25 mouse cellular contexts compared by ENCODE assay signal in genomic region chr11:22949101-22949500, GRCm38 (mm10). TPM values are rescaled to one million over a fixed set of nuclear protein-coding genes. Genes with fewer than 3 reads are reported as not detected.
A peak's percentile ranks its signal among the peaks of the same experiment; 100 is the strongest.
DNase-seq lines count a peak whose midpoint lies in the region; TF ChIP-seq lines count a peak whose summit lies in the region.
"Had no signal": no experiment of that assay in that cellular context is flagged by ENCODE, and none has a peak within 500 bp of the region (broad histone marks: within the 10 kb centered on the region; RNA-seq: fewer than 3 reads in every experiment).

No protein-coding gene starts in this region.

- no peak overlapping the region for H3K9ac ChIP-seq in heart, adult 2 months (ENCODE audit: low read depth, low read length)
- H3K9ac ChIP-seq: embryonic facial prominence, embryonic 13.5 days; heart, embryonic 12.5 days; hindbrain, embryonic 14.5 days; liver, postnatal 0 days; neural tube, embryonic 12.5 days had no signal

- peak; percentile 60 for DNase-seq in heart, embryonic 10.5 days (ENCODE audit: low spot score)
- no peak for DNase-seq in heart, adult 2 months
- DNase-seq in NIH3T3 (ENCODE audit: low read depth): peak; percentile 32
- DNase-seq in frontal cortex, postnatal 10 days (ENCODE audit: low spot score in 2 of 2): no peak
- no peak for DNase-seq in kidney, postnatal 14 days
- DNase-seq in gastrocnemius, postnatal 10 days: no peak
- DNase-seq: adrenal gland, adult 8-10 months; cerebellum, adult 11 months; cerebellum, postnatal 10 days; gastrocnemius, postnatal 36 days; kidney, adult 8-10 months; kidney, postnatal 36 days; layer of hippocampus, adult 9-11 months; left cerebral cortex, postnatal 4 days; liver; liver, postnatal 0 days; lung, postnatal 14 days; thymus, postnatal 25 days had no signal

- no peak overlapping the region for H3K4me3 ChIP-seq in heart, embryonic 10.5 days
- no peak overlapping the region for H3K4me3 ChIP-seq in heart, adult 2 months
- H3K4me3 ChIP-seq in megakaryocyte, embryonic 14.5 days (replicated peaks): peak overlapping the region; percentile 50
- H3K4me3 ChIP-seq: embryonic facial prominence, embryonic 13.5 days; heart, embryonic 12.5 days; left cerebral cortex, adult 2 months; neural tube, embryonic 12.5 days had no signal

- H3K79me2 ChIP-seq in heart, adult 2 months (replicated peaks; ENCODE audit: control insufficient read depth, insufficient read depth, low read length): no peaks in the 10 kb centered on the region

- no peak for TF ChIP-seq POLR2A in heart, adult 2 months (IDR thresholded peaks at IDR 0.05; ENCODE audit: insufficient read depth, low read depth, low read length)

- no peak for TF ChIP-seq CTCF in heart, adult 2 months (IDR thresholded peaks at IDR 0.05)

- no peaks in the 10 kb centered on the region for H3K9me3 ChIP-seq in heart, embryonic 10.5 days
- no peaks in the 10 kb centered on the region for H3K9me3 ChIP-seq in megakaryocyte, embryonic 14.5 days
- H3K9me3 ChIP-seq: embryonic facial prominence, embryonic 13.5 days; heart, embryonic 12.5 days; neural tube, embryonic 12.5 days had no signal

- intact Hi-C loops in heart, adult 2 months (cut with DNase I): no loop called here

- no peaks in the 10 kb centered on the region; the same call in 1 of the 2 replicates for H3K36me3 ChIP-seq in heart, embryonic 10.5 days
- H3K36me3 ChIP-seq in heart, adult 2 months (ENCODE audit: control insufficient read depth, insufficient read depth, low read length): no peaks in the 10 kb centered on the region; the same call in 1 of the 2 replicates
- H3K36me3 ChIP-seq in megakaryocyte, embryonic 14.5 days (replicated peaks; ENCODE audit: low read length): peaks cover 4% of the 10 kb centered on the region
- H3K36me3 ChIP-seq: neural tube, embryonic 12.5 days had no signal

- no peaks in the 10 kb centered on the region for H3K4me1 ChIP-seq in heart, embryonic 10.5 days
- no peaks in the 10 kb centered on the region for H3K4me1 ChIP-seq in heart, adult 2 months (ENCODE audit: control insufficient read depth, insufficient read depth, low read length)
- peaks cover 33% of the 10 kb centered on the region for H3K4me1 ChIP-seq in megakaryocyte, embryonic 14.5 days
- H3K4me1 ChIP-seq: embryonic facial prominence, embryonic 13.5 days; heart, embryonic 12.5 days; neural tube, embryonic 12.5 days had no signal

- no peak overlapping the region for H3K27ac ChIP-seq in heart, embryonic 10.5 days
- H3K27ac ChIP-seq in heart, adult 2 months: no peak overlapping the region
- H3K27ac ChIP-seq: embryonic facial prominence, embryonic 13.5 days; hindbrain, embryonic 14.5 days; left cerebral cortex, adult 2 months; neural tube, embryonic 12.5 days had no signal

- no peaks in the 10 kb centered on the region for H3K27me3 ChIP-seq in heart, embryonic 10.5 days (ENCODE audit: insufficient read depth, poor library complexity, severe bottlenecking)
- H3K27me3 ChIP-seq in heart, adult 2 months (ENCODE audit: control insufficient read depth, insufficient read depth, low read length): no peaks in the 10 kb centered on the region
- no peaks in the 10 kb centered on the region for H3K27me3 ChIP-seq in megakaryocyte, embryonic 14.5 days (replicated peaks)
- H3K27me3 ChIP-seq: embryonic facial prominence, embryonic 13.5 days; heart, embryonic 12.5 days; neural tube, embryonic 12.5 days had no signal

- 82% methylated on average over 1 of the region's 1 CpGs for WGBS in heart, embryonic 10.5 days
- WGBS in heart, adult 2 months: 97% methylated on average over 1 of the region's 1 CpGs

- no peak for TF ChIP-seq EP300 in heart, adult 2 months (IDR thresholded peaks at IDR 0.05; ENCODE audit: insufficient read depth, low read depth, low read length)

RNA-seq across cellular contexts. Expression of gene Zrsr1, which starts 22.7 kb away (rescaled TPM):
- 1.7 and 2.5 TPM in 2 replicates for polyA plus RNA-seq in heart, embryonic 10.5 days (2016; fragmentation: Nextera tagmentation; extraction: Ambion mirVana)
- 10 to 100 TPM; 15.1 to 22.0 TPM for total RNA-seq in heart, adult 2 months (2021)
- 4.6 and 7.2 TPM in 2 replicates for polyA plus RNA-seq in heart, adult 2 months (2012; rRNA removed)
- 2.8 and 3.1 TPM in 2 replicates for polyA plus RNA-seq in megakaryocyte, embryonic 14.5 days (2012; ENCODE audit: insufficient read depth, low replicate concordance)
- total RNA-seq in gastrocnemius, postnatal 10 days (2021): 10 to 100 TPM in 1 of 2 experiments, 1 to 10 TPM in 1; 9.7 to 11.4 TPM

RNA-seq across cellular contexts. Expression of gene Gm28048, which starts 32.8 kb away (rescaled TPM):
- polyA plus RNA-seq in heart, embryonic 10.5 days (2016; fragmentation: Nextera tagmentation; extraction: Ambion mirVana): 8.3 and 8.4 TPM in 2 replicates
- total RNA-seq in heart, adult 2 months (2021): 1 to 10 TPM; 5.2 to 7.0 TPM
- polyA plus RNA-seq in heart, adult 2 months (2012; rRNA removed): 2.1 and 8.3 TPM in 2 replicates
- polyA plus RNA-seq in megakaryocyte, embryonic 14.5 days (2012; ENCODE audit: insufficient read depth, low replicate concordance): not detected in 2 replicates
- total RNA-seq in gastrocnemius, postnatal 10 days (2021): 1 to 10 TPM; 3.9 to 5.9 TPM
- polyA plus RNA-seq: small intestine, adult 2 months had no signal

RNA-seq across cellular contexts. Expression of gene Commd1, which starts 33.1 kb away (rescaled TPM):
- 331 and 363 TPM in 2 replicates for polyA plus RNA-seq in heart, embryonic 10.5 days (2016; fragmentation: Nextera tagmentation; extraction: Ambion mirVana)
- total RNA-seq in heart, adult 2 months (2021): 100 to 1,000 TPM; 138 to 158 TPM
- 26.7 and 40.1 TPM in 2 replicates for polyA plus RNA-seq in heart, adult 2 months (2012; rRNA removed)
- 30.3 and 45.3 TPM in 2 replicates for polyA plus RNA-seq in megakaryocyte, embryonic 14.5 days (2012; ENCODE audit: insufficient read depth, low replicate concordance)
- total RNA-seq in gastrocnemius, postnatal 10 days (2021): 100 to 1,000 TPM; 140 to 151 TPM

RNA-seq across cellular contexts. Expression of gene Cct4, which starts 41.2 kb away (rescaled TPM):
- 292 and 340 TPM in 2 replicates for polyA plus RNA-seq in heart, embryonic 10.5 days (2016; fragmentation: Nextera tagmentation; extraction: Ambion mirVana)
- 100 to 1,000 TPM; 114 to 129 TPM for total RNA-seq in heart, adult 2 months (2021)
- 54.2 and 72.3 TPM in 2 replicates for polyA plus RNA-seq in heart, adult 2 months (2012; rRNA removed)
- 218 and 273 TPM in 2 replicates for polyA plus RNA-seq in megakaryocyte, embryonic 14.5 days (2012; ENCODE audit: insufficient read depth, low replicate concordance)
- total RNA-seq in gastrocnemius, postnatal 10 days (2021): 100 to 1,000 TPM; 118 to 122 TPM

RNA-seq across cellular contexts. Expression of gene Fam161a, which starts 58.2 kb away (rescaled TPM):
- polyA plus RNA-seq in heart, embryonic 10.5 days (2016; fragmentation: Nextera tagmentation; extraction: Ambion mirVana): 1.5 TPM in 2 replicates
- total RNA-seq in heart, adult 2 months (2021): 1 to 10 TPM; 1.9 to 2.3 TPM
- polyA plus RNA-seq in heart, adult 2 months (2012; rRNA removed): 1.2 and 1.3 TPM in 2 replicates
- 0.39 TPM in 1 of 2 replicates, not detected in the other for polyA plus RNA-seq in megakaryocyte, embryonic 14.5 days (2012; ENCODE audit: insufficient read depth, low replicate concordance)
- 1 to 10 TPM; 2.7 to 3.3 TPM for total RNA-seq in gastrocnemius, postnatal 10 days (2021)
- polyA plus RNA-seq: small intestine, adult 2 months had no signal

Comparison
In these comparisons a context has a peak if more than half of its experiments do, and no peak if none do; other contexts are left out.
1. DNase-seq: peak in heart, embryonic 10.5 days (single experiment) and NIH3T3 (single experiment); none in heart, adult 2 months (0 of 2), frontal cortex, postnatal 10 days (0 of 2), kidney, postnatal 14 days (single experiment) and gastrocnemius, postnatal 10 days (single experiment).